ENCODE assay signal across 9 mouse cellular contexts in the genomic region with DNA sequence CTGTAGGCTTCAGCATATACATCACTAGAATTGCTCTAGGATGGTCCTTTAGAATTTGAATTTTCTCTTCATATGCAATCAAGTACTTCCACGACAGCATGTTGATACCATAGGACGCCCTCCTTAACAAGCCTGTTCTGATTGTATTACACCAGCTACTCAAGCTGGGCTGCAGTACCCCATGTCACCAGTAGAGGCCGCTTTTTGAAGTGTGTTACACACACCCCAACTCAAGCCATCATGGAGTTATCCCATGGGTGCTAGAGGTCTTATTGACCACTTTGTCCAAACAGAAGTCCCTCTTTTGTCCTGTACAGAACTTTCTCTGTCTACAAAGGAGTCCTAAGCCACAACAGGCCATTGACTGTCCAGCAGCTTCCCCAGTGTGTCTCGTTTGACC.
A peak's percentile ranks its signal among the peaks of the same experiment; 100 is the strongest.
DNase-seq lines count a peak whose midpoint lies in the region; ATAC-seq lines count a peak whose summit lies in the region.
"Had no signal": no experiment of that assay in that cellular context is flagged by ENCODE, and none has a peak within 500 bp of the region (broad histone marks: within the 10 kb centered on the region; RNA-seq: fewer than 3 reads in every experiment).

No protein-coding gene starts in this region.

- H3K9ac ChIP-seq in hindbrain, embryonic 14.5 days = no peak overlapping the region
- no peak overlapping the region for H3K9ac ChIP-seq in hindbrain, embryonic 12.5 days
- H3K9ac ChIP-seq: embryonic facial prominence, embryonic 12.5 days had no signal

- no peak overlapping the region for H3K27ac ChIP-seq in hindbrain, embryonic 14.5 days
- no peak overlapping the region for H3K27ac ChIP-seq in hindbrain, embryonic 12.5 days
- H3K27ac ChIP-seq: embryonic facial prominence, embryonic 12.5 days had no signal

- intact Hi-C loops in heart, postnatal 14 days (cut with DNase I) = loop anchor here (2.0 to 5.0 kb wide), 4 partner anchors 191 to 340 kb away; no protein-coding TSS in a partner anchor
- intact Hi-C loops in left cerebral cortex, postnatal 14 days (cut with DNase I) = loop anchor here (5.0 kb wide), 1 partner anchor 451 kb away; no protein-coding TSS in a partner anchor

- no peak overlapping the region for H3K4me2 ChIP-seq in hindbrain, embryonic 14.5 days (replicated peaks)
- no peak overlapping the region for H3K4me2 ChIP-seq in hindbrain, embryonic 12.5 days (replicated peaks)
- H3K4me2 ChIP-seq: embryonic facial prominence, embryonic 12.5 days had no signal

- H3K4me1 ChIP-seq in hindbrain, embryonic 14.5 days (replicated peaks; ENCODE audit: control insufficient read depth, insufficient read depth, low read length) = 0 out of 2 replicates have a peak, but pooled peaks cover 8% of the 10 kb centered on the region
- peaks cover 15% of the 10 kb centered on the region for H3K4me1 ChIP-seq in hindbrain, embryonic 12.5 days
- H3K4me1 ChIP-seq: embryonic facial prominence, embryonic 12.5 days had no signal

- ATAC-seq in hindbrain, embryonic 14.5 days (ENCODE audit: low FRiP score) = no peak
- no peak for ATAC-seq in hindbrain, embryonic 12.5 days (ENCODE audit: low FRiP score)
- ATAC-seq in common myeloid progenitor, adult 5-6 weeks (replicated peaks; ENCODE audit: low read depth, poor library complexity, severe bottlenecking) = peak; percentile 56

- 53% methylated on average over 4 of the region's 4 CpGs for WGBS in hindbrain, embryonic 14.5 days
- WGBS in hindbrain, embryonic 12.5 days = 56% methylated on average over 4 of the region's 4 CpGs

- no peaks in the 10 kb centered on the region for H3K9me3 ChIP-seq in hindbrain, embryonic 14.5 days (ENCODE audit: control insufficient read depth, low read length)
- no peaks in the 10 kb centered on the region for H3K9me3 ChIP-seq in hindbrain, embryonic 12.5 days (replicated peaks)
- H3K9me3 ChIP-seq: embryonic facial prominence, embryonic 12.5 days had no signal

- H3K36me3 ChIP-seq in hindbrain, embryonic 14.5 days (replicated peaks; ENCODE audit: control insufficient read depth, insufficient read depth) = no peaks in the 10 kb centered on the region
- H3K36me3 ChIP-seq in hindbrain, embryonic 12.5 days = no peaks in the 10 kb centered on the region
- H3K36me3 ChIP-seq: embryonic facial prominence, embryonic 12.5 days had no signal

- H3K4me3 ChIP-seq in hindbrain, embryonic 14.5 days (replicated peaks; ENCODE audit: low read length) = no peak overlapping the region
- H3K4me3 ChIP-seq in hindbrain, embryonic 12.5 days = no peak overlapping the region
- H3K4me3 ChIP-seq: embryonic facial prominence, embryonic 12.5 days had no signal

- H3K27me3 ChIP-seq in hindbrain, embryonic 14.5 days (ENCODE audit: control insufficient read depth, insufficient read depth, low read length) = no peaks in the 10 kb centered on the region
- H3K27me3 ChIP-seq in hindbrain, embryonic 12.5 days = no peaks in the 10 kb centered on the region
- H3K27me3 ChIP-seq: embryonic facial prominence, embryonic 12.5 days had no signal

- DNase-seq in hindbrain, embryonic 14.5 days (ENCODE audit: low spot score) = peak; percentile 69
- peak; percentile 69 to 94 for DNase-seq in adrenal gland, adult (ENCODE audit: inconsistent age in 2 of 2, low spot score in 1 of 2)
- DNase-seq in heart, postnatal 14 days = peak; percentile 78 to 89
- peak; percentile 67 to 70 for DNase-seq in left cerebral cortex, postnatal 14 days (ENCODE audit: low spot score in 2 of 2)
- DNase-seq in natural killer cell, adult 2 months (ENCODE audit: low spot score in 2 of 2) = peak; percentile 61 to 75
- peak; percentile 78 for DNase-seq in thymus, postnatal 0 days (ENCODE audit: low spot score)
